Mouse (Mus musculus) MN1 (cell line): Measurements from ENCODE around the gene Specc1.

Experiments used
- DNase-seq: peaks from one replicate; pipeline ENCODE4 v3.0.0-alpha.2; 2016; ENCODE audit warnings: low spot score

Gene Specc1

DNA sequence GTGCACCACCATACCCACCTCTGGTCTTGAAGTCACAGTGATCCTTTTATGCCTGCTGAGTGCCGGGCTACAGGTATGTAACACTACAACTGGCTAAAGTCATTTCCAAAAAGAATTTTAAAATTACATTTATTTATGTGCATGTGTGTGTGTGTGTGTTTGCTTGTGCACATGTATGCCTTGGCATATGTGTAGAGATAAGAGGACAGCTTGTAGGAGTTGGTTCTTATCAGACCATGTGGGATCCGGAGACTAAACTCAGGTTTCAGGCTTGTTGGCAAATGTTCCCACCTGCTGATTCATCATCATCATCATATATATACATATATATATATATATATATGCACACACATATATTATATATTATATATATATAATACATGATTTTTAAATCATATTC lies 12.3 kb downstream of the Specc1 start:
- DNase-seq, result no peak

GRCm38 (mm10) chr11:61970901-61971300 lies 14.3 kb downstream of the Specc1 start:
- DNase-seq, result peak; percentile 38

- no peak for DNase-seq
Observed at GRCm38 (mm10) chr11:61971441-61972221, 15.1 kb downstream of the Specc1 start.

DNA sequence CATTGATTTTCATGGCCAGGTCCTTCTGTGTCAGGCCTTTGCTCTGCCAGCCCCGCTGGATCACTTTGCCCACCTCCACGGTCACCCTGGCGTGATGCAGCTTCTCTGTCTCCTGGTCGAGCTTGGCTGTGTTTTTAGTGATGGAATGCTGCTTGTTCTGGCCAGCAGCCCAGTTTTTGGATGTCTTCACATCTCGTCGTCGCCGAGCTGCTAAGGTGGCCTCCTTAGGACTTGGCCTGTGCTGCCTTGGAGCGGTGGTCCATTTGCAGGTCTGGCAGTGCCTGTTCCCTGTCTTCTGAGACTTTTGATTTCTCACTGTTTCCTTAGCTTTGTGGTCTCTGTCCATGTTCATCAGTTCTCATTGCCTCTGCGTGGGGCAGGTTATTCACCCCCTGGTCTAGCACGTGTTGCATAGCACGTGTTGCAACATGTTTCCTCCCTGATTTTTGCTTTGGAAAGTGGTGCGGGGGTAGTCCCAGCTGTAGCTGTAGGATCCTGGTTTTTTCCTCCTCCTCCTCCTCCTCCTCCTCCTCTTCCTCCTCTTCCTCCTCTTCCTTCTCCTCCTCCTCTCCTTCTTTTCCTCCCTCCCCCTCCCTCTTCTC lies 17.6 kb downstream of the Specc1 start:
- no peak for DNase-seq

GRCm38 (mm10) chr11:61975783-61976182 lies 19.2 kb downstream of the Specc1 start:
- DNase-seq, result no peak

- DNase-seq, result no peak
Observed at GRCm38 (mm10) chr11:61981285-61981684, 24.7 kb downstream of the Specc1 start.

GRCm38 (mm10) chr11:61982828-61983227 lies 26.3 kb downstream of the Specc1 start:
- DNase-seq, result no peak

GRCm38 (mm10) chr11:61986939-61987338 lies 30.4 kb downstream of the Specc1 start:
- DNase-seq, result no peak

GRCm38 (mm10) chr11:61989647-61990046 lies 33.1 kb downstream of the Specc1 start:
- DNase-seq, result no peak

GRCm38 (mm10) chr11:61991576-61991975 lies 35.0 kb downstream of the Specc1 start:
- no peak for DNase-seq

DNA sequence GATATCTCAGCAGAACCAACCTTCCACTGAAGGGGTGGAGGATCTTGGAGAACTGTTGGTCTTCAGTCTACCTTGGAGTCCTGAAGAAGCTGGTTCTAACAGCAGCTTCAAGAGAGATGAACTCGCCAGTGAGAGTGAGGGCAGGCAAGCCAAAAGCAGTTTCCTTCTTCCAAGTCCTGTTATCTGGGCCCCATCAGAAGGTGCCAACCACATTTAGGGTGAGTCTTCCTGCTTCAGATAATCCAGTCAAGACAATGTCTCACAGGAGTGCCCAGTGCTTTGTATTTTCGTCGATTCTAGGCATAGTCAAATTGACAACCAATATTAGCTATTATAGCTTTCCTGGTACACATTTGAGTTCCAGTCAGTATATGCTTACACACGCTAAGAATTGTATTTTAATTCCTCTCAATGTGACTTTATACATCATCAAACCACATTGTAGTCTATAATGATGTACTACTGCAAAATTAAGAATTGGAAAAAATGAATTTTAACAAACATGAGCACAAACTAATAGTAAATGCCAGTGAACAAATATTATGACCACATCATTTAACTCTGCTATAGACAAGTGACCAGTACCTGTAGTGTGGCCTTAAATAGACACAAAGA lies 36.2 kb downstream of the Specc1 start:
- no peak for DNase-seq

DNA sequence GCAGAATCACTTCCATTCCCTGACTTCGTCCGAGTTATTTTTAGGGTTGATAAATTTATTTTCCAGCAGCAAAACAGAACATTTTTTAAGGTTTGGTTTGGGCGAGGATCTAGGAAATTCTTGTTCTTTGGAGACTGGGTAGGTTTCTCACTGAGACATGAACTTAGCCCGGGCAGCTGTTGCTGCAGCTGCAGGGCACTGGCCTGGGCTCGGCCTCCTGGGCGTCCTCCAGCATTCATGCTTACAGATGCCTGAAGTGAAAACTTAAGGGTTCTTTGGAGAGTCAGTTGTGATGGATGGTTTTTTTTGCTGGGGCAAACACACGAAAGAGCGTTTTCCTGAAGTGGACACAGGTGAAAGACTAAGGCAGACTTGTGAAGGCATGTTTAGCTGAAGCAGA lies 42.9 kb downstream of the Specc1 start:
- DNase-seq, result no peak

DNA sequence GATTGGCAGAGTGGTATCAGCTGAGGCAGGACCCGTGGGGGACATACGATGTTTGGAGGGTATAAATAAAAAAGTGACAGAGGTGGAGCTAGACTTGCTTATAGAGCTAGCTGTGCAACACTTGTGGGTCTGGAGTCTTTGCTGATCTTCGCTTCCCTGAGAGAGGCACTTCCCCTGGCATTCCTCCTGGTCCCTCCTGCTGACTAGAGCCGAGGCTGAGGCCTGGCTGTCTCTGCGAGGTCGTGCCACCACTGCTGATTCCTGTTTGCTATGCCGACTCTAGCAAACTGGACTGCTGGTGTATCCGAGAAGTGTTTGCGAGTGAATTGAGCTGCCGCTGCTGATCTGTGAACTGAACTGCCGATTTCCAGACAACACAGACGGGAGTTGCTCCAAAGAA lies 43.5 kb downstream of the Specc1 start:
- DNase-seq, result no peak

DNA sequence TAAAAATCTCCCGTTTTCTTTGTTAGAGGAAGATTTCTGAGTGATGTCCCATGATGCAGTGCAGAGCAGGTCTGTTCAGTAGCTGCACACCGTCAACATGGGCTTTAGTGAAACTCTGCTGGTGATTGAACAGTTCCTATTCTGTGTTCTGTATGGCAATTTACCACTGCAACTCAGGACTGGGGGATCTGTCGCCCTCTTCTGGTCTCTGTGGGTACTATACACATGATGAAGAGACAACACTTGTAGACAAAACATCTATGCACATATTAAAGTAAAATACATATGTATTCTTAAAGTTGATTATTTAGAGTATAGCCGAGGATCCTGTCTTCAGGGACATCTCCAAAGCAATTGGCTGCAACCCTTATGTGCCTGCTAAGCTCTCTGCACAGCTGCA lies 45.4 kb downstream of the Specc1 start:
- no peak for DNase-seq

GRCm38 (mm10) chr11:62004881-62005240 lies 48.3 kb downstream of the Specc1 start:
- no peak for DNase-seq

- DNase-seq, result peak; percentile 17
Observed at GRCm38 (mm10) chr11:62005241-62005910, 48.8 kb downstream of the Specc1 start.

DNA sequence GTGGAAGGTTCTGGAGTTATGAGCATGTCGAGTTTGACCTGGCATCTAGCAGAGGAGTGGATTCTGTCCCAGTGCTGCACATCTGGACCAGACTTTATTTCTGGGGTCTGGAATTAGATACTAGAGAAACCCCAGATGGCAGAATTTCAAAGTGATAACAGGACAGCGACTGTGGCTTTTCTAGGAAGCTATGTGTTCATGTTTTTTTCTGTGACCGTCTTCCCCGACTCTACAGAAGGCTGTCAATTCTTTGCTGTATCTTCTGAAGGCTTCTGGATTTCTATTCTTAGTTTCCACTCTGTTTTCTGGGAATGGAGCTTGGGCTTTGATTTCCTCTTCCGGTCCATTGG lies 49.3 kb downstream of the Specc1 start:
- no peak for DNase-seq

GRCm38 (mm10) chr11:62006680-62007079 lies 50.1 kb downstream of the Specc1 start:
- DNase-seq, result no peak

GRCm38 (mm10) chr11:62007984-62008383 lies 51.4 kb downstream of the Specc1 start:
- DNase-seq, result no peak

GRCm38 (mm10) chr11:62010625-62011231 lies 54.2 kb downstream of the Specc1 start:
- no peak for DNase-seq

DNA sequence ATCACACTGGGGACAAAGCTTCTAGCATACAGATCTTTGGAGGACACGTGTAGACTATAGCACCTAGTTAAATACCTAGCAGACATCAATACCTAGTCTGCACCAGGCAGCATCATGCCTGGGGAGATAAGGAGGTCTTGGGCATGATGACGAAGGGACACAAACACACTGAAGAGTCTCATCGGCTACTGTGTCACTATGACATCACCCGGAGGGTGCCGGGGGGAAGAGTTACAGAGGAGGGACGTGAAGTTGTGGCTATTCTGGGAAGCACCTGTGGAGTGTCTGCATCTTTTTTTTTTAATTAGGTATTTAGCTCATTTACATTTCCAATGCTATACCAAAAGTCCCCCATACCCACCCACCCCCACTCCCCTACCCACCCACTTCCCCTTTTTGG lies 55.5 kb downstream of the Specc1 start:
- DNase-seq, result no peak

- no peak for DNase-seq
Observed at GRCm38 (mm10) chr11:62013449-62013848, 56.9 kb downstream of the Specc1 start.
